Mouse (Mus musculus) bone marrow macrophage, adult 2 months (primary cell): ENCODE results near the gene Cadm4.

ENCODE experiments used
- CTCF ChIP-seq: IDR thresholded peaks from 2 replicates; pipeline ENCODE4 v1.5.1; 2012; ENCODE audit warnings: low read depth, mild to moderate bottlenecking, low read length, moderate library complexity
- POLR2A ChIP-seq: IDR thresholded peaks from 2 replicates; pipeline ENCODE4 v1.6.1; 2012; ENCODE audit warnings: mild to moderate bottlenecking, low read depth, low read length, borderline replicate concordance

DNA sequence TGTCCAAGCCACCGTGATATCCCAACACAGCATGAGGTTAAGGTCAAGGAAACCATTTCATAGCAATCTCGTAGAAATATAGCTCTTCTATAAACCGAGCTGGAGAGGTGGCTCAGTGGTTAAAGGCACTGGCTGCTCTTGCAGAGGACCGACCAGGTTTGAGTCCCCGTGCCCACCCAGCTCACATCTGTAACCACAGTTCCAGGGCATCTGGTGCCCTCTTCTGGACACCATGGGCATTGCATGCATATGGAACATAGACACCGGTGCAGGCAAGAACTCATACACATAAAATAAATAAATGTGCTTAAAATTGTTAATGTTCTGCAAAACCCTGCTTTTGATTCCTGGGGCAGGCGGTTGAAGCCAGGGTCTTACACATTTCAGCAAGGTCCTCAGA lies 8.9 kb upstream of the Cadm4 start:
- peak; percentile 82 for TF ChIP-seq CTCF
- no peak for TF ChIP-seq POLR2A
